Mouse (Mus musculus) kidney, embryonic 16.5 days (tissue): Measurements from ENCODE around the gene Rfx4. TPM values are rescaled to one million over a fixed set of nuclear protein-coding genes. Genes with fewer than 3 reads are reported as not detected.
A peak's percentile ranks its signal among the peaks of the same experiment; 100 is the strongest.

Experiments used
- ATAC-seq: fragments of 200-750 bp; cut with Nextera tagmentation; 2 replicates; pipeline ENCODE4 v1.8.0; 2017; ENCODE audit warnings: moderate TSS enrichment; ENCODE audit not compliant: low FRiP score, low TSS enrichment
- H3K27ac ChIP-seq: fragments of 300-500 bp; sonication (generic); 2 replicates; pipeline ENCODE4 v1.5.1; 2014; ENCODE audit warnings: low read length
- H3K27me3 ChIP-seq: fragments of 300-500 bp; sonication (generic); 2 replicates; pipeline ENCODE4 v1.6.1; 2014; ENCODE audit warnings: low read length, control low read depth, mixed read lengths; ENCODE audit not compliant: insufficient read depth
- H3K36me3 ChIP-seq: fragments of 300-500 bp; sonication (generic); 2 replicates; pipeline ENCODE4 v1.6.1; 2014; ENCODE audit warnings: low read length, control low read depth, mixed read lengths; ENCODE audit not compliant: insufficient read depth
- H3K4me1 ChIP-seq: fragments of 300-500 bp; sonication (generic); 2 replicates; pipeline ENCODE4 v1.6.1; 2014; ENCODE audit warnings: low read length, control low read depth, mixed read lengths; ENCODE audit not compliant: insufficient read depth
- H3K4me2 ChIP-seq: fragments of 300-500 bp; sonication (generic); replicated peaks from 2 replicates; pipeline ENCODE4 v1.6.1; 2014; ENCODE audit warnings: low read depth, low read length
- H3K4me3 ChIP-seq: fragments of 300-500 bp; sonication (generic); 2 replicates; pipeline ENCODE4 v1.5.1; 2014; ENCODE audit warnings: mild to moderate bottlenecking, low read length
- H3K9ac ChIP-seq: fragments of 300-500 bp; sonication (generic); replicated peaks from 2 replicates; pipeline ENCODE4 v1.6.1; 2014; ENCODE audit warnings: low read length
- H3K9me3 ChIP-seq: fragments of 300-500 bp; sonication (generic); 2 replicates; pipeline ENCODE4 v1.6.1; 2016; ENCODE audit warnings: low read length, control low read depth
- WGBS: fragments of 180-500 bp; shearing (Covaris S2); extraction: QIAGEN DNeasy Blood & Tissue Kit; methylation state at CpG from one replicate; pipeline ENCODE4 v1.1.7; 2014; 5-methylcytosine and 5-hydroxymethylcytosine counted together
- polyA plus RNA-seq: library from polyadenylated mRNA; unstranded; fragments of >200 nt; fragmentation: Nextera tagmentation; extraction: Ambion mirVana; gene quantifications from 2 replicates; pipeline ENCODE4 v1.2.1, GENCODE M21; 2015

The Rfx4 gene
- polyA plus RNA-seq, 1 experiment from 2014 or later: 0.20 TPM

DNA sequence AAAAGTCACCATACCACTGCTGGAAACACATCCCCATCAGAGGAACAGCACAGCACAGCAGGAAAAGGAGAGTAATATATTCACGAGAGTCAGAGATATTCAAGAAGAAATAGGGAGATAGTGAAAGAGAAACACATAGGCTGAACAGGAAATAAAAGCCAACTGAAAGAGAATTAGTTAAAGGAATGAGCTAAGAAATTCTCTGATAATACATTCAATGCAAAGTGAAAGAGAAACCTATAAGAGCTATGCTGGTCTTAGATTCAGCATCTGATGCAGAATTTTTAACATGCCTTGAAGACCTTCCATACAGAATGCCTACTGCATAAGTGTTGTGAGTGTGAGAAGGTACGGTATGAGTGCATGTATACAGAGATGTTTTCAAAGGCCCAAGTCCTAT, 126.7 kb downstream of the Rfx4 start:
- Histone ChIP-seq H3K4me1 (peaks cover 22% of the 10 kb centered on the region), H3K27ac (no peak overlapping the region), H3K4me3 (no peak overlapping the region), H3K9ac (no peak overlapping the region), H3K36me3 (no peaks in the 10 kb centered on the region), H3K27me3 (no peaks in the 10 kb centered on the region), H3K4me2 (no peak overlapping the region), H3K9me3 (no peaks in the 10 kb centered on the region)
- WGBS: 84% methylated on average over 2 of the region's 2 CpGs
- no peak for ATAC-seq

DNA sequence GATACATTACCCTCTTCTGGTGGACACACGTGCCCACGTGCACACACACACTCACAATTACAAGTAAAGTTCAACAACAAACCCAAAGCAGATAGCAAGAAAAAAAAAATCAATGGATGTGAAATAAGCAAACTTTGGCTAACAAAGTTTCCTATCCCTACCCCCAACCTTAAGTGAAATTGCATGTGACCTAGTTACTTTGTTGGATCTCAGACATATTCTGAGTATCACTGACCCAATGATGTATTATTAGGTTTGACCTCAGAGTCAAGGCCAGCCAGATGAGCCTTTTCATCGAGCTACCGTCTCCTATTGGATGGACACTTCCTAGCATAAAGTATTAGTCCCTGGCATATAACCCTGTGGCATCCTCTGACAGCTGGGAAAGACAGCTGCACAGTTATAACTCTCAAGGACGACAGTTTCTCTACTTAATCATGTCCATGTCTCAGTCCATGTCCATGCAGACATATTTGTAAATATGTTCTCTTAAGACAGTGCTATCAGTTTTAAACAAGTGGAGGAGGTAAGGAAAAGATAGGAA, 129.6 kb downstream of the Rfx4 start:
- ATAC-seq: no peak
- Histone ChIP-seq H3K4me1 (peaks cover 19% of the 10 kb centered on the region), H3K4me3 (no peak overlapping the region), H3K27ac (peak overlapping the region; percentile 85), H3K36me3 (no peaks in the 10 kb centered on the region), H3K27me3 (no peaks in the 10 kb centered on the region), H3K9me3 (no peaks in the 10 kb centered on the region), H3K9ac (0 out of 2 replicates have a peak overlapping the region, but pooled peaks have one; percentile 7), H3K4me2 (peak overlapping the region; percentile 46)
- WGBS: 40% methylated on average over 5 of the region's 5 CpGs

DNA sequence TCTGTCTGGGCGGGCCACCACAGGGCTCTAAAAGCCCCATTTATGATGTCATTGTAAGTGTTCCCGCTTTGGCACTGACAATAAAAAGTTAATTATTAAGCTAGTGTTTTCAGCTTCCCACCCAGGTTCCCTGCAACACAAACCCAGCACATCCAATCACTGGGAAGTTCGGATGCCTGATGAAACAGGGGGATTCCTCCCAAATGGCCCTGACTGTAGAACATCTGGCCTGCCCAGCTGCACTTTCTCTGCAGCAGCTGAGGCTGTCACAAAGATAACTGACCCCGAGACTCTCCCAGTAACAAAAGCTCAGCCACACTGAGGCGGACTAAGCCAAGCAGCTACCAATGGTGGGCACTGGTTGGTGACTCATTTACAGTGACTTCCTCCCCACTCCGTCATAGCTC, 130.4 kb downstream of the Rfx4 start:
- Histone ChIP-seq H3K4me2 (peak overlapping the region; percentile 46), H3K27me3 (no peaks in the 10 kb centered on the region), H3K36me3 (no peaks in the 10 kb centered on the region), H3K4me3 (peak overlapping the region; percentile 28), H3K9ac (peak overlapping the region; percentile 46), H3K4me1 (peaks cover 19% of the 10 kb centered on the region), H3K9me3 (no peaks in the 10 kb centered on the region), H3K27ac (peak overlapping the region; percentile 85)
- peak; percentile 88 for ATAC-seq
- 11% methylated on average over 6 of the region's 6 CpGs for WGBS

GRCm38 (mm10) chr10:84886785-84887184, 130.9 kb downstream of the Rfx4 start:
- Histone ChIP-seq H3K4me1 (peaks cover 19% of the 10 kb centered on the region), H3K4me3 (peak overlapping the region; percentile 28), H3K9ac (peak overlapping the region; percentile 46; the same call in 1 of the 2 replicates), H3K27me3 (no peaks in the 10 kb centered on the region), H3K27ac (peak overlapping the region; percentile 85), H3K4me2 (peak overlapping the region; percentile 46), H3K36me3 (no peaks in the 10 kb centered on the region), H3K9me3 (no peaks in the 10 kb centered on the region)
- peak; percentile 90 for ATAC-seq
- 65% methylated on average over 8 of the region's 8 CpGs for WGBS

GRCm38 (mm10) chr10:84889096-84889846, 133.4 kb downstream of the Rfx4 start:
- Histone ChIP-seq H3K4me3 (no peak overlapping the region), H3K4me2 (no peak overlapping the region), H3K9me3 (no peaks in the 10 kb centered on the region), H3K27ac (no peak overlapping the region), H3K9ac (no peak overlapping the region), H3K36me3 (no peaks in the 10 kb centered on the region), H3K27me3 (no peaks in the 10 kb centered on the region), H3K4me1 (peaks cover 19% of the 10 kb centered on the region)
- WGBS: 58% methylated on average over 4 of the region's 4 CpGs
- ATAC-seq: no peak

GRCm38 (mm10) chr10:84895810-84896358, 140.0 kb downstream of the Rfx4 start:
- Histone ChIP-seq H3K36me3 (no peaks in the 10 kb centered on the region), H3K4me2 (no peak overlapping the region), H3K9ac (no peak overlapping the region), H3K4me3 (no peak overlapping the region), H3K4me1 (no peaks in the 10 kb centered on the region), H3K27ac (no peak overlapping the region), H3K9me3 (no peaks in the 10 kb centered on the region), H3K27me3 (no peaks in the 10 kb centered on the region)
- 74% methylated on average over 10 of the region's 10 CpGs for WGBS
- peak; percentile 53; the same call in 1 of the 2 replicates for ATAC-seq

DNA sequence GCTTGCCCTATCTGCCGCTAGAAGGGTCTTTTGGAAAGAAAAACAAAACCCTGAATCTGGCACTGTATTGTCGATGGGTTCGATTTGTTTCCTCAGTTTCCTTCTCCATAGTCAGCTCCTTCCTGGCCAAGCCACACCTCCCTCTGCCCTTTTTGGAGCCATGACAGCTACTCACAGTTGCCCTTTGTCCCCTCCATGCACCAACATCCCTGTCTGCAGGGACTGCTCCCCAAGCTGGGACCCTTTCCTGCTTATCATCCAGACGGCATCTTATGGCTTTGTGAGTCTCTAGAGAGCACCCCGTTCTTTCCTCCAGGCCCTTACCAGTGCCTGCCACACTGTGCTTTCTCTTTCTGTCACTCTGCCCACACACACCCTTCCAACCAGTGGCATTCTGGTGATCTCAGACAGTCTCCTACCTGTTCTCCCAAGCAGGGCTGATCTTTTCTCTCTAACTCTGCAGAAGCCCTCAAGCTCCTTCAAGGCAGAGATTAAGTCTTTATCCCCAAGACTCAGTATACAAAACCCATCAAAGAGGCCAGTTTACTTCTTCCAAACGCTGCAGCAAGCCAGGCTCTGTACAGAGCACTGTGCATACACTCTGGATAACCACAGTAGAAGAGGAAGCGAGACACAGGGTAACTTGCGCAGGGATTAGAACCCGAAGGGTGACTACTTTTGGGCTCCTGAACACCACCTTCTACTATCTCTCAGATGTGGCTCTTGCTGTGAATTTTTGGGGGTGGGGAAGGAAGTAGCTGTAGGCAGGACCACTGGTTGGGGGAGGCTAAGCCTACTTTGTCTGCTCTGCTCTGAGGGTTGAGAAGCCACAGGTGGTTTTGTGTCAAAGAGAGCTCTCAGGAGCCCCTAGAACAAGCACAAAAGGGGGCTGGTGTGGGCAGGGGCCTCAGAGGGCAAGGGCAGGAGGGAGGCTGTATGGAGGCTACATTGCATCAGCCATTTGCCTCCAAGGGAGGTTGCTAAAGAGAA, 141.4 kb downstream of the Rfx4 start:
- ATAC-seq: no peak
- Histone ChIP-seq H3K4me1 (no peaks in the 10 kb centered on the region), H3K27ac (no peak overlapping the region), H3K9ac (no peak overlapping the region), H3K9me3 (no peaks in the 10 kb centered on the region), H3K36me3 (no peaks in the 10 kb centered on the region), H3K4me2 (no peak overlapping the region), H3K27me3 (no peaks in the 10 kb centered on the region), H3K4me3 (no peak overlapping the region)
- 69% methylated on average over 9 of the region's 9 CpGs for WGBS

DNA sequence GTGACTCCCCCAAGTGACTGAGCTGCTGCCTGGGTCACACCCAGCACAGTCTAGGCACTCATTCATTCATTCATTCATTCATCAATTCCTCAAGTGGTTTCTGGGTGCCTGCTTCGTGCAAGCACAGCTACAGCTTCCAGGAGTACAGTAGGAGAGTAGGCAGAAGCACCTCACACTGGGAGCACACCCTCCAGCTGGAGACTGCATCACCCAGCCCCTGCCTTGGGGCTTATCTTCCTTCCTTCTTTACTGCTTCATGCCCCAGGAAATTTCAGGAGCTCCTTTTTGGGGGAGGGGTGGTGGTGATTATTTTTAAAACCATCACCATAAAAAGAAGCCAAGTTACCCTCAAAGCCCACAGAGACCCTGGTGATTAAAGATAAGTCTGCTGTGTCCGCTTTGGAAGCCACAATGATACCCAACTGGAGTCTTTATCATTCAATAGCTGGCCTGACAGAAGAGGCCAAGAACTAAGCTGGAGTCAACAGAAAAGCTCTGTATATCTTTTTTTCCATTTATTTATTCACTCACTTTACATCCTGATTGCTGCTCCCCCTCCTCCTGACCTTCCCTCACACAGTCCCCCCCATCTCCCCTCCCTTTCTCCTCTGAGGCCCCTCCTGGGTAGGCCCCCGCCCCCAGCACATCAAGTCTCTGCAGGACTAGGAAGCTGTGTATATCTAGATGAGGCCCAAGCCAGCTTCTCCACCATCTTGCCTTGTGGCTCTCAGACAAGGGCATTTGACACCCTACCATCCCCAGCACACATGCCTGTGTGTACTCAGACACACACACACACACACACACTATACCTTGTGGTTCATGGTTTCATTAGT, 142.5 kb downstream of the Rfx4 start:
- no peak overlapping the region for H3K4me3 ChIP-seq
- WGBS: 78% methylated on average over 3 of the region's 3 CpGs
- ATAC-seq: no peak

GRCm38 (mm10) chr10:84901676-84902075, 145.8 kb downstream of the Rfx4 start:
- no peak overlapping the region for H3K4me3 ChIP-seq
- WGBS: 82% methylated on average over 5 of the region's 5 CpGs
- no peak for ATAC-seq
- no peak overlapping the region for H3K27ac ChIP-seq
- H3K4me1 ChIP-seq: peaks cover 11% of the 10 kb centered on the region
- no peaks in the 10 kb centered on the region for H3K27me3 ChIP-seq
- H3K9me3 ChIP-seq: no peaks in the 10 kb centered on the region
- no peaks in the 10 kb centered on the region for H3K36me3 ChIP-seq
- H3K4me2 ChIP-seq: no peak overlapping the region
- H3K9ac ChIP-seq: no peak overlapping the region

More for the DNA sequence above, 142.5 kb downstream of the Rfx4 start:
- Histone ChIP-seq H3K9me3 (no peaks in the 10 kb centered on the region), H3K36me3 (no peaks in the 10 kb centered on the region), H3K9ac (no peak overlapping the region), H3K27ac (no peak overlapping the region), H3K4me1 (peaks cover 2% of the 10 kb centered on the region), H3K4me2 (no peak overlapping the region), H3K27me3 (no peaks in the 10 kb centered on the region)
